Mouse (Mus musculus) adrenal gland, postnatal 14 days (tissue): ENCODE results near the gene Myl3. TPM values are rescaled to one million over a fixed set of nuclear protein-coding genes. Genes with fewer than 3 reads are reported as not detected.
A peak's percentile ranks its signal among the peaks of the same experiment; 100 is the strongest.

Experiments
- DNase-seq: peaks from one replicate; pipeline ENCODE4 v3.0.0; 2021; ENCODE audit warnings: mixed read lengths
- total RNA-seq: library from RNA; stranded (reverse); gene quantifications from 2 replicates; pipeline ENCODE4 v1.2.3, GENCODE M21; 2021

Gene Myl3
- total RNA-seq, 1 experiment from 2014 or later = 0.37 TPM

DNA sequence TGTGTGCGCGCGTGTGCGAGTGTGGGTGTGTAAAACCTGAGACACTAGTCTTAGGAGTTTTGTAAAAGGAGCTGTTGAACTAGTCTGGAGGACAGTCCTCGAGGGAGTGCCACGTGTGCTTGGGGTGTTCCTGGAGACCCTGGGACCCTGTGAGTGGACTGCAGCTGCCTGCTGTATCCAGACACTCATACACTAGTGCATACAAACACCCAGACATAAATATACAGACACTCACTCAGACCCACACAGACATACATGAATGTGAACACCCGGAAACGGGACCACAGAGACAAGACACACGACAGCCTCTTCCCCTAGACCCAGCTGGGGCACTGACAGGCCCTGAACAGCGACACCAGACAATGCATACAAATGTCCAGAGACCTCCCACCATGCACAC lies 21.1 kb downstream of the Myl3 start:
- DNase-seq = no peak

DNA sequence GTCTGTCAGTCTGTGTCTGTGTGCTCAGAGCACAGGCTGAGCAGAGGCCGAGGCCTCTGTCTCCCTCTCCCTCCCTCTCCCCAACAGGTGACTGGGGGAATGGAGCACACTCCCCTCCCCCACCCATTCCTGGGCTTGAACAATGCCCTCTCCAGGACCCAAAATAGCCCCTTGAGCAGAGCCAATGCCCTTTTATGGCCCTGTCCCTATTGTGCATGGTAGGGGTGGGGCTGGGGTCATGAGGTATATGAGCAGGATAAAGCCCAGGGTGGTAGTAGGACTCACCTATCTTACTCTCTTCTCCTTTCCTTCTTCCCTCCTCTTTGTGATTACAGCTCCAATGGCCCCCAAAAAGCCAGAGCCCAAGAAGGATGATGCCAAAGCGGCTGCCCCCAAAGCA lies 21.7 kb downstream of the Myl3 start:
- no peak for DNase-seq

DNA sequence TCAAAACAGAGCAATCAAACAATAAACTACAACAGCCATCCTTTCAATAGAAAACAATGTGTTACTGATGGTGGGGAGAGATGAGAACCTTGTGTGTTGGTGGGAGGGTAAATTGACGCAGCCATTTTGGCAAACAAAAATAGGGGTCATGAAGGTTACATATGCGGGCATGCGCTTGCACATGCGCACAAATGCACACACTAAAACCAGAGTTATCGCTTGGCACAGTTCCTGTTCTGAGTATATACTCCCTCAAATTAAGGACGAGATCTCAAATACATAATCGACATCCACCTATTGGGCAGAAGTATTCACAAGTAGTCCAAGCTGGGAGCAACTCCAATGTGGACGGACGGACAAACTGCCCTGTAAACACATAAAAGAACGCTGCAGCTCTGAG lies 30.7 kb downstream of the Myl3 start:
- DNase-seq = no peak

DNA sequence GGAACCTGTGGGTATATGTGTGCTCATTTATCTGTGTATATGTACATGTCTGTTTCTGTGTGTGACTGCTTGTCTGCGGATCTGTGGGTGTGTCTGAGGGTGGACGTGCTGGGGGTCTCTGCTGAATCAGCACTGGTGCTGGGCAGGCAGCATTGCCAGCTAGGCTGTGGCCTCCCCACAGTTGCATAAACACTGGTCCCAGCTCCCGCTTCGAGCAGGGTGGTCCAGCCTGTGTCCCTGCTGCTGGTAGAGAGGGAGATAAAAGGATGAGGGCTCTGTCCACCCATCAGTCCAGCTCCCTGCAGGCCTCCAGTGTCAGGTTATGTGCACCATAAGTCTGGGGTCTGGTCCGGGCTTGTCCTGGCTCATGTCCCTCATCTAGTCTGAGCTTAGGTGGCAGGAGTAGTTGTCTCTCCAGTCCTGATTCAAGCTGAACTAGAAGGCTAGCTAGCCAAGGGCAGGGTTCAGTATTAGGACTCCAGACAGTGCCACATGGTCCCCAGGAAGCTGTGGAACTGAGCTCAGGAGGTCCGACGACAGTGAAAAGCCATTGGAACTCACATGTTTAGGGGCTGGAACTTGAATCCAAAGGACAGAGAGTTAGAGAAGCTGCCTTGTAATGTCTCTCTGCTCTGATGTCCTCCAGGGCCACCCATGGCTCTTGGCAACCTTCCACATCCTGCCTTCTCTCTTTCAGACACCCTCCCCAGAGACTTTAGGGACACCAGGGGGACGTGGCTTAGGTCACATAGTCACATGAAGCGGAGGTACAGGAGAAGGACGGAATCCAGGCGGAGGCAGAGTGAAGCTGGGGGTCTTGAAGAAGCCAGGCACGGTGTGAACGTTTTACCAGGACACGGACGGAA lies 33.0 kb downstream of the Myl3 start:
- DNase-seq = no peak

DNA sequence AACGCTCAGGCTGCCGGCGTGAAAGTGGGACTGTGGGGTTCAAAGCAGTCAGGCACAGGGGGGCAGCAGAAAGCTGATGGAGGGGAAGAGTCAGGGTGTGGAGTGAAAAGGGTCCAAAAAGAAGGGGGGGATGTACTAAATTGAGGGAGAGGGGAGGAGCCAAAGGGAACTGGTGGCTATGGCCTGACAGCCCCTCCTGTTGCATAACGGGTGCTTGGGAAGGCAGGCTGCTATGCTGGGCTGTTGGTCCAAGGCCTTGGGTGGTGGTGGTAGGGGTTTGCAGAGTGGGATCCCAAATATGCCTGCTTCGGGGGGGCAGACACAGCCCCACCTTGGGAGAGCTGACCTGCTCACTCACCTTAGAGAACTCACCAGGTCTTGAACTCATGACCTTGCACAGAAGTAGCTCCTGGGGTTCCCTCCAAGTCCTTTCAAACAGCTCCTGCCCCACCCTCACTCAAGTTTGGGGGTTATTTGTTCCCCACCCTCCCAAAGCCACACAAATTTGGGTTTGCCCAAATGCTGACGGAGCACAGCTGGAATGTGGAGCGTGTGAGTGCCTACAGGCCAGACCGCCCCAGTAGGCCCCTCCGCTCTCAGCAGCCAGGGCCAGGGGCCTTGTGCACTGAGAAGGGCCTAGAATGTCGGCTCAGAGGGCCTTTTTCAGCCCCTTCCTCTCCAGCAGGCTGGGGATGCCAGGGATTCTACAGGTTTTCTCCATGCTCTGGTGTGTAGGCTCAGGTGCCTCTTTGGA lies 33.8 kb downstream of the Myl3 start:
- no peak for DNase-seq

DNA sequence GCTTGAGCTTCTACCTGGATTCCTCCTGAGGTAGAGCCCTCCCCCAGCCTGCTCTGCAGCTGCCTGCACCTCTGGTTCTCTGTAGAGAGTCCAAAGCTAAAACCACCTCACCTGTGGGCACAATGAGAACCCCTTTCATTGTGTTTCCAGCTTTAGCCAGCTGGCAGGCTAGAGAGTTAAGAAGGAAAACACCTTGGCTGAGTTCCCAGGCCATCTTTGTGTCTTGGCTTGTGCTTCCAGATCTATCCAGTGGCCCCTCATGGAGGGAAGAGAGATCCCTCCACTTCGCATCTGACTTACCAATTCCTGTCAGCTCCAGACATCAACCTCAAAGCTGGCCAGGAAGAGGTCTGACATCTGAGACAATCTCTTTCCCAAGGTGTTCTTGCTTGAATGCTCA lies 36.4 kb downstream of the Myl3 start:
- DNase-seq = no peak

DNA sequence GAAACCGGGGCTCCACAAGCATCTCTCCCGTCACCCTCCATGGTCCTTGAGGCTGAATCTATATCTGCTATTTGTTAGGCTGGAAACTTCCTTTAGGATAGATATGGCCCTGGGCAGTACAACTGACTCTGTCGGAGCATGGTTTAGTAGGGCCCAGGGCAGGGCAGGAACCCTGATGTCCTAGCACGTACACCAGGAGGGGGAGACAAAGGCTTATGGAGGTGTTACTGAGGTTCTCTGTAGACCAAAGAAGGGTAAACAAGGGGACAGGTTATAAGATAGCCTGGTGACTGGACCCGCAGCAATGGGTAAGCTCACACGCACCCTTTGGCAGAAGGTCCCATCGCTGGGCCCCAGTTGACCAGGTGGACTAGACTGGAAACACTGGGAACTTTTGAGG lies 36.9 kb downstream of the Myl3 start:
- no peak for DNase-seq

DNA sequence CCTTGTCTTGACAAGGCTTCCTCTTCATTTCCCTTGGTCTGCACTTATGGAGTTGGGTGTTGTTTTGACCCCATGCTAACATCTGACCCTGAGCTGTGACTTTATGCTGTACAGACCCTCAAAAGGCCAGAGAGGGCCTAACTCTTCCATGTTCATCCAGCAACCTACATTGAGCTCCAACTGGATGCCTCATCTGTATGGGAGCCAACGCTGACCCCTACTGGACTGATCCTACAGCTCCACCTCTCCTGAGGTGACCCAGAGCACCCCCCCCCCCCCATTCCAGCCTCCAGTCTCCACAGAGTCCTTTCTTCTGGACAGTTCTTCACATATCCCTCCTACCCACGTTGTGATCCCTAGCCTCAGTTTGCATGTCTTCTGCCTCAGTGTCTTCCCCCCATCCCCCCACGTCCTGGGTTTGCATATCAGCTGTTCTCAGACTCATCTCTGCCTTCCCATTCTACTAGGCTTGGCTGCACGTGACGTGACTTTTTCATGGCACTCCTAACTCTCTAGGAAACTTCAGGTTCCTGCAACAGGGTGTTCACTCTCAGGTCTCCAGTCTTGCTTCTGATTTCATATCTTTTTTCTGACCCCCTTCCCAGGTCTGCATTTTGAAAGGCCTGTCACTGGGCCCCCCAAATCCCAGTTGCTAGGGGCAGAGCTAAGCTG lies 37.7 kb downstream of the Myl3 start:
- peak; percentile 31 for DNase-seq

DNA sequence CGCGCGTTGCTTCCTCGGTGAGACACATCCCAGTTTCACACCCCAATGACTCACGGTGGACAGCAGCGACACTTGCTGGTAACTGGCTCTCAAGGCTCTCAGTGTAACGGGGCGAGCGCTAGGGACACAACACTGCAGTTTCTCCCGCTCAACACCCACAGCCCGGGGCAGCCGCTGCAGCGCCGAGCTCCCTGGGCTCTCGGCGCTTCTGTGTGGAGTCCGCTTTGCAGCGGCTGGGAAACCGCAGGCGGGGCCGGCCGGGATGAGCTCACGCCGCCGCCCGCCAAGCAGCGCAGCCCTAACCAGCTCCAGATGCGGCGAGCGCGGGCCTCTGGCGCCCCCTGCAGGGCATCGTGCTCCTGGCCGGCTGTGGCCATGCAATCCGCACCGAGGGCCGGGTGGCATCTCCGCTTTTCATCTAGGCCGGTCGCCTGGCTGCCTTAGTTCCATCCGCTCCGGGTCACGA lies 39.6 kb downstream of the Myl3 start:
- peak; percentile 98 for DNase-seq

DNA sequence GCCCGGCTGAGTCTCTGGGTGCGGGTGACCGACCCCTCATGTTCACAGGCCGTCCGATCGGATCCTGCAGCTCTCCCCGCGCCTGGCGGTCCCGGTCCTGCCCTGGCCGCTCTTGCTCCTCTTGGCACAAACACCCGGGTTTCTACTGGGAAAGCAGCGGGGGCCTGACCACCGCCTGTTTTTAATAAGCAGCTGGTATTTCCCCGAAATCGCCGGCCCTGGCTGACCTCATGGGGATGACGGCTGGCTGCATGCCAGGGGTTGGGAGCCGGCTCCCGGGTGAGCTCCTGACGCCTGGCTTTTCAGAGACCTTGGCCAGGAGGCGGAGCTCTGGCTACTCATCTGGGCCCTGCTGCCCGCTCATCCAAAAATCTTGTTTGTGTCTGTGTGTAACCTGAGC lies 40.1 kb downstream of the Myl3 start:
- DNase-seq = peak; percentile 94

DNA sequence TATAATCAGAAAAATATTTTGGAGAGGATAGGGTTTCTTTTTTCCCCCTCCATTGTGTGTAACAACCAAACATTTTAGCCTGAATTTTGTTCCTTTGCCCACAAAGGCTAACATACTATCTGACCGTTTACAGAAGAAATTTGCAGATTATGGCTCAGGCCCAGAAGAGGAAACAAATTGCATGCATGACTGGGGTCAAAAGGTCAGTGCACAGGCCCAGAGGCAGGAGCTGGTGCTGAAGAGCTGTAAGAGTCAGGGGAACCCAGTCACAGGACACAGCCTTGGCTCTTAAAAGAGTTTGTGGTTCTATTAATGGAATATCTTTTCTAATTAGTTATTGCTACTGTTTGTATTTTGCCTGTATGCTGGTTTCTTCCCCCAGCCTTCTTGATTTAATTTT lies 42.0 kb downstream of the Myl3 start:
- no peak for DNase-seq

DNA sequence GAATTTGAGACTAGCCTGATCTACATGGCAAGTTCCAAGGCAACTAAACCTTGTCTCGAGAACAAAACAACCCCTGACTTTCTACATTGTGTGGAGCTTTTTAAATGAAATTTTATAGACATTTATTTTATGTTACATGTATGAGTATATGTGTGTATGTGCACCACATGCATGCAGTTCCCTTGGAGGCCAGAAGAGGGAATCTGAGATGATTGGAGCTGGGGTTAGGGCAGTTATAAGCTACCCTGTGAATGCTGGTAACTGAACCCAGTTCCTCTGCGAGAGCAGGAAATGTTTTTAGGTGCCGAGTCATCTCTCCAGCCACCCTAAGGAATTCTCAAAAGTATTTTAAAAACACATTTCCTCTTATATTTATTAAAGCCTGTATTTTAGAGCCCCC lies 46.5 kb downstream of the Myl3 start:
- no peak for DNase-seq

DNA sequence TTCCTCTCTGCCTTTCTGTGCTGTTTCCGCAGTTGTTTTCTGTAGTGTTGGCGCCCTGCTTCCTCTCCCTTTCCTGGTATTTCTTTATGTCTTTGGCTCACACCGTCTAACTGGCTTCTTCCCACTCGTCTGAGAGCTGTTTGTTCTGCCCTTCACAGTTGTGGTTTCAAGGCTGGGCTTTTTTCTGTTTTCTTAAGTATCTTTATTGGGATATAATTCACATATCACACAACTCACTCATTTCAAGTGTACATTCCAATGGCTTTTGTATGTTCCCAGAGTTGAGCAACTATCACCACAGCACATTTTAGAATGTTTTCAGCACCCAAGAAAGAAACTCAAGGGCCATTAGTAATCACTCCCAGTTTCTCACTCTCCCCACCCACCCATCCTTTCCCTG lies 48.8 kb downstream of the Myl3 start:
- no peak for DNase-seq

DNA sequence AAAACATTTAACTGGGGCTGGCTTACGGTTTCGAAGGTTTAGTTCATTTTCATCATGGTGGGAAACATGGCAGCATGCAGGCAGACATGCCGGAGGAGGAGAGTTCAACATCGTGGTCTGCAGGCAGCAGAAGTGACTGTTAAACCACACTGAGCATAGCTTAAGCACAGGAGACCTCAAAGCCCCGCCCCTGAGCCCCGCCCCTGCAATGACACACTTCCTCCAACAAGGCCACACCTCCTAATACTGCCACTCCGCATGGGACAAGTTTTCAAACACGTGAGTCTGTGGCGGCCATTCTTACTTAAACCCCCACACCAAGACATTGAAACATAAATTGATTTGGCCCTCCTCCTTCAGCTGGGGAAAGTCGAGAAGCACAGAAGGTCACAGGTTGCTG lies 55.4 kb downstream of the Myl3 start:
- no peak for DNase-seq

DNA sequence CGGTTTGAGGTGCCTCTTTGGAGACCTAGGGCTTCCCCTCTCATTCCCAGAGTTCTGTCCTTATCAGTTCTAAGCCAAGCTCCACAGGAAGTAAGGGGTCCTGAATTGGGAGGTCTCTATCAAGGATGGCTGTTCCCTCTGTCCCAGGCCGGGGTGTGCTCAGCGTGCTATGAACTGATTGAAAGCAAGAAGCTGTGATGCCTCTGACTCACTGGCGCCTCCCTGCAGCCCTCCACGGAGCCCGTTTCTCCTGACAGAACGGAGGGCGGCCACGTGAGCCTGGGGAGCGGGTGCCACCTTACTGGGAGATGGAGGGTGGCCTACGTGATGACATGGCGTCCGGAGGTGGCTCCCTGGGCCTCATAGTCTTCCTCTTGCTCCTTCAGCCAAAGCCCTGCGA lies 56.2 kb downstream of the Myl3 start, which contains the start of gene Prss42:
Prss42 (plus strand) TSS at position 301 of the 400 bp plus-strand sequence.
- no peak for DNase-seq

DNA sequence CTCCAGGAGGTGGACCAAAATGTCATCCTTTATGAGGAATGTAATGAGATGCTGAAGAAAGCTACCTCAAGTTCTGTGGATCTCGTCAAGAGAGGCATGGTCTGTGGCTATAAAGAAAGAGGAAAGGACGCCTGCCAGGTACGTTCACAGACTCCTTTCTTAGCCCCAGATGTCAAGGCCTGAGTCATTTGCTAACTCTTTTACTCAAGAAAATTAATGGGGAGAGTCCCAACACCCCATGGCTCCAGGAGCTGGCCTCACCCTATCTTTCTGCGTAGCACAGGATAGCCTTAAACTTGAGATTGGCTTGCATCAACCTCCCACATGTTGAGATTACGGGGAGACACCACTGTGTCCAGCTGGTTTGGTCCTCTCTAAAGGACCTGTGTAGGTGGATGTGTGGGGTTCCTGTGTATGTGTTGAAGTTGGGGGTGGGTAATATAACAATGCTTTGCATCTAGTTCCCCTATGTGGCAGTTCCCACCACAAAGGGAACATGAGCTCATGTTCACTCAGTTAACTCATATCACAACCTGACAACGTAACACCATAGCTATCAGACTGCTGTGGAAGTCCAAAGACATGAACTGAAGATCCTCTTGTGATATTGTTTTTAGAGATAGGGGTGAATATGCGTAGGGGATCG lies 59.3 kb downstream of the Myl3 start:
- no peak for DNase-seq

DNA sequence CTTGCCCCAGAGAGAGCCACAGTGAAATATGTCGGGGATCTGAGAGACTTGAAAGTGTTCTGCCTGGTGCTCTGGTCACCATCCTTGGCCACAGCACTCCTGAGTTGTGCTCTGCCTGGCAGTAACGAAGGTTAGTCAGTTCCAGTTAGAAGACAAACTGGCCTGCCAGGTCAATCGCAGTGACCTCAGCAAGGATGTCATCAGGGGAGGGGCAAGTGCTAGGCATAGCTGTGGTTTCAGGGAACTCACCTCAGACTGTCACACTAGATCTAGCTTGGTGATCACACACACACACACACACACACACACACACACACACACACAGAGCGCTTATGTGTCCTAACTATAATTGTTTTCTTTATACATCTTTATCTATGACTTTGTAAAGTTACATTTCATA lies 61.6 kb downstream of the Myl3 start:
- no peak for DNase-seq

DNA sequence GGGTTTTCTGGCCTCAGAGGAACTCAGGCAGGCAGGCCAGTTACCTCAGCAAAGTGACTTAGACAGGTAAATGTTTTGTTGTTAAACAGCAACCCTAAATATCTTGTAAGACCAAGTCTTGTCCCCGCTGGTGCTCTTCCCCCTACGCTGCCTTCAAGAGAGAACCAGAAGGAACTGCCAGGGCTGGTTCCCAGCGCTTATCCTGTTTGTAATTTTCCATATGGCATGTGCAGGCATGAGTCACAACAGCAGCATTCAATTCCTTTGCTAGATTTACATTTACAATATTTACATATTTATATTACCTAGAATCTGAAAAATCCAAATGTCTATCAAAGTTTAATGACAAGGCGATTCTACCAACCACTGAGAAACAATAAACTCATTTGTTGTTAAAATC lies 68.4 kb downstream of the Myl3 start:
- no peak for DNase-seq

DNA sequence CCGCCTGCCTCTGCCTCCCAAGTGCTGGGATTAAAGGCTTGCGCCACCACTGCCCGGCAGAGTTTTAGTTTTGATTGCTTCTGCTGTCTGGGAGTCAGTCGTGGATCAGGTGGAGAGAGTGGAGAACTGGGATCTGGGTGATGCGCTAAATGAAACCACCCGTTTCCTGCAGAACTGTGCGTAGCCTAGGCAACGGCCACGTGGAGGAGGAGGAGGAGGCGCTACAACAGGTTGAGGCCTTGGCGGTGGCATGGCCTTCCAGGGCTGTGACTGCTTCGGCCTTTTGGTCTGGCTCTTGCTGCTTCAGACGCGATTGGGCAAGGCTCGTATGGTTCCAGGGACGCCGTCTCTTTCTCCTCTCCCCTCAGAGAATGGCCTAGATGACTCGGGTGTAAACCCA lies 72.1 kb downstream of the Myl3 start, which contains the start of gene Prss44:
Prss44 (plus strand) TSS at position 206 of the 400 bp plus-strand sequence.
- DNase-seq = no peak
